Mouse (Mus musculus): ENCODE data around the gene Sertad2. TPM values are rescaled to one million over a fixed set of nuclear protein-coding genes. Genes with fewer than 3 reads are reported as not detected.

Sertad2 gene
- polyA plus RNA-seq, 1 experiment from 2014 or later = 35.2 TPM

GRCm38 (mm10) chr11:20627146-20627545, 84.1 kb downstream of the Sertad2 start:
- H3K4me1 ChIP-seq = no peaks in the 10 kb centered on the region
- H3K27me3 ChIP-seq = no peaks in the 10 kb centered on the region
- H3K4me2 ChIP-seq = no peak overlapping the region
- no peaks in the 10 kb centered on the region for H3K9me3 ChIP-seq (replicated peaks)
- no peak for ATAC-seq
- H3K27ac ChIP-seq = no peak overlapping the region
- H3K36me3 ChIP-seq (ENCODE audit: poor library complexity, severe bottlenecking) = no peaks in the 10 kb centered on the region
- no peak overlapping the region for H3K4me3 ChIP-seq
- no peak overlapping the region for H3K9ac ChIP-seq
- WGBS = 69% methylated on average over 2 of the region's 2 CpGs

GRCm38 (mm10) chr11:20628216-20628615, 85.2 kb downstream of the Sertad2 start:
- Histone ChIP-seq H3K27me3 (no peaks in the 10 kb centered on the region), H3K9ac (no peak overlapping the region), H3K27ac (no peak overlapping the region), H3K4me3 (no peak overlapping the region), H3K4me2 (no peak overlapping the region), H3K36me3 (ENCODE audit: poor library complexity, severe bottlenecking) (no peaks in the 10 kb centered on the region), H3K9me3 (replicated peaks) (no peaks in the 10 kb centered on the region), H3K4me1 (peaks cover 7% of the 10 kb centered on the region)
- ATAC-seq = no peak
- 48% methylated on average over 2 of the region's 2 CpGs for WGBS

DNA sequence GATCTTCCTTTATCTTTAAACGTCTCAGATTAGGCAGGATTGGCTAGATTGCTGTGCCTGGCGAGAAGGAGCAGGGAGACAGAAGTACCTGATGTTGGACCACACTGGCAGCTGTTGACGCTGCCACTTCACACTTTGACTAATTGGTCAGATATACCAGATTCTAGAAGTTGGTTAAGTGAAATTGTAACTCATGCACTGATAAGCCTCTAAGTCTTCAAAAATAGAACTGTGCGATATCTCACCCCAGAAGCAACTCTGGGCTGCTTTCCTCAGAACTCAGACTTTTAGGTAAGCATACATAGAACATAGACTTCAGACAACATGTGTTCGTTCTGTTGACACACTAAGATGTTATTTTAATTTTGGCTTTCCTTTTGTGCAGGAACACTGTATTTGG, 86.6 kb downstream of the Sertad2 start:
- Histone ChIP-seq H3K4me3 (no peak overlapping the region), H3K27ac (no peak overlapping the region), H3K4me1 (peaks cover 21% of the 10 kb centered on the region), H3K27me3 (no peaks in the 10 kb centered on the region), H3K4me2 (no peak overlapping the region), H3K9me3 (replicated peaks) (no peaks in the 10 kb centered on the region), H3K36me3 (ENCODE audit: poor library complexity, severe bottlenecking) (no peaks in the 10 kb centered on the region), H3K9ac (no peak overlapping the region)
- ATAC-seq = no peak
- WGBS = 90% methylated on average over 5 of the region's 5 CpGs

DNA sequence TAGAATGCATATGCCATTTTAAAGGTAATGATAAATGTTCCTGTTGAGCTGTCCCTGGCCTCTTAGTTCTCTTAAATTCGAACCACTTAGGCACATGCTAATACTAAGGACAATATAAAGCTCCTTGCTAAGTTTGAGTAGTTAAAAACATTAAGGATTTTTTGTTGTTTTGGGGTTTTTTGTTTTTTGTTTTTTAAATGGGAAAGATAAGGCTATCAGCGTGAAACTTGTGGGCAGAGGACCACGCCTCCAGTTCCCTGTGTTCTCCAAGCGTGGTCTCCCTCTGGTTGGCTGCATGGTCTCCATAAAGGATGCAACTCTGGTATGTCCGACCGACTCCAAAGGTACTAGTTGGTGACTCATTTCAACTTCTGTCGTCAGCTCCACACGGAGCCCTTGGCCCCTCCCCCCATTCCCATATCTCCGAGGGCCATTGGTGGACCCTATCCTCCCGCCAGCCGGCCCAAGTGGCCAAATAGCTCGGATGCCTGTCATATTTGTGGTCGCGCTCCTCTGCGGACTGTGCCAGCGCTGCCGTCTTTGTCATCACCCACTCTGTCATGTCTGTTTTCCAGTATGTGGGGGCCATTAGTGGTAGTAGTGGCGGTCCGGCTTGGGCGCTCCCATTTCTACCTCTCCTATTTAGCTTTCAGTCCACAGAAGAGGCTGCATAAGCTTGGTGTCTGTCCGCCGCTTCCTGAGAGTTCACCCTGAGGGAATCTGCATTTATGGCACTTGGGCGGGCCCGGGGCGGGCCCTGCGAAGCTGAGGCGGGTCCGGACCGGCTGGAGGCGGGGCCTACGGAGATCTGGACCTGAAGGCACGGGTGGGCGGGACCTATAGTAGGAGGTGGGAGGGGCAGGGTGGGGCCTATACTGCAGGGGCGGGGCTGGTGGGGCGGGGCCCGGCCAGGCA, 88.2 kb downstream of the Sertad2 start:
- H3K4me1 ChIP-seq = peaks cover 36% of the 10 kb centered on the region
- no peaks in the 10 kb centered on the region for H3K9me3 ChIP-seq (replicated peaks)
- peak overlapping the region; percentile 72 for H3K4me2 ChIP-seq
- no peaks in the 10 kb centered on the region for H3K27me3 ChIP-seq
- peak overlapping the region; percentile 88 for H3K9ac ChIP-seq
- peak overlapping the region; percentile 79 for H3K4me3 ChIP-seq
- peak overlapping the region; percentile 93 for H3K27ac ChIP-seq
- no peaks in the 10 kb centered on the region for H3K36me3 ChIP-seq (ENCODE audit: poor library complexity, severe bottlenecking)
- peak; percentile 92 for ATAC-seq
- 3% methylated on average over 33 of the region's 36 CpGs for WGBS

DNA sequence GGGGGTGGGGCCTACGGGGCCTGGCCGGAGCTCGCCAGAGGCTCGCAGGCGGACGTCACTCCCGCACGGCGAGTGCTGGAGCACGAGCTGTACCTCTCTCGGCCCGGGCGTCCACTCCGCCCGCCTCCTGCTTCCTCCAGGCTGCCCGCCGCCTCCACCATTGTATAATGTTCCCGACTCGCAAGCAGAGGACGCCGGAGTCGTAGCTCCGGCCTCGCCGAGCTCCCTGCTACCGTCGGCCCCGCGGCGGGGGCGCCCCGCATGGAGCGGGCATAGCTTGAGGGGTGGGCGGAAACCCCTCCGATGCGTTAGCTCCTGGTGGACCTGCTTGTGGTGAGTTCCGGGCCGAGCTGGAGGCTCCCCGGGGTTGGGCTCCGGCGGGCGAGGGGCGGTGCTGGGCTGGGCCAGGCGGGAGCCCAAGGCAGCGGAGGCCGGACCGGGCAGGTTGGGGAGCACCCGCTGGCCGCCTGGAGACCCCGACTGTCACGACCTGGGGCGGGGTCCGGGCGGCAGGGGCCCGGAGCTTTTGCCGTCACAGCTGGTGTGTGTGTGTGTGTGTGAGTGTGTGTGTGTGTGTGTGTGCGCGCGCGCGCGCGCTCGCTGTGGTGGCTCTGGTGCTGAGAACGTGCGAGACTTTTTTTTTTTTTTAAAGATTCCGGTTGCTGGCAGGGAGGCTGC, 89.0 kb downstream of the Sertad2 start:
- Histone ChIP-seq H3K4me2 (peak overlapping the region; percentile 72), H3K36me3 (ENCODE audit: poor library complexity, severe bottlenecking) (no peaks in the 10 kb centered on the region), H3K9me3 (replicated peaks) (no peaks in the 10 kb centered on the region), H3K27ac (peak overlapping the region; percentile 93), H3K4me3 (peak overlapping the region; percentile 79), H3K27me3 (no peaks in the 10 kb centered on the region), H3K9ac (peak overlapping the region; percentile 88), H3K4me1 (peaks cover 39% of the 10 kb centered on the region)
- 1% methylated on average over 53 of the region's 67 CpGs for WGBS
- peak; percentile 93 for ATAC-seq

DNA sequence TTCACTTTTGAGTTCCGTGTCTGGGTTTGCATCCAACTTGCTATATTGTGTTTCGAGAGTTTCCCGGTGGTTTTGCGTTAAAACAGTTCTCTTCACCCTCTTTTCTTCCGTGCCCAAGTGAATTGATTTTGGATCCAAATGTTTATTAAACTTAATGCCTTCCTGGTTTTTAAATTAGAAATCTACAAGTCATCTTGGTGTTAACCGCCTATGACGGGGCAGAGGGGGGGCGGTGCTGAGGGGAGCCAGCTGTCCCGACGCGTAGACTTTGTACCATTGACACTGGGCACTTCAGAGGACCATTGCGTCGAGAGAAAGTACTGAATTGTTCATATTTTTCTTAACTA, 89.5 kb downstream of the Sertad2 start:
- Histone ChIP-seq H3K9ac (peak overlapping the region; percentile 88), H3K36me3 (ENCODE audit: poor library complexity, severe bottlenecking) (no peaks in the 10 kb centered on the region), H3K27me3 (no peaks in the 10 kb centered on the region), H3K4me1 (peaks cover 39% of the 10 kb centered on the region), H3K4me2 (peak overlapping the region; percentile 72), H3K27ac (peak overlapping the region; percentile 93; the same call in 1 of the 2 replicates), H3K4me3 (peak overlapping the region; percentile 79), H3K9me3 (replicated peaks) (no peaks in the 10 kb centered on the region)
- WGBS = under 1% methylated on average over 13 of the region's 13 CpGs
- no peak for ATAC-seq

DNA sequence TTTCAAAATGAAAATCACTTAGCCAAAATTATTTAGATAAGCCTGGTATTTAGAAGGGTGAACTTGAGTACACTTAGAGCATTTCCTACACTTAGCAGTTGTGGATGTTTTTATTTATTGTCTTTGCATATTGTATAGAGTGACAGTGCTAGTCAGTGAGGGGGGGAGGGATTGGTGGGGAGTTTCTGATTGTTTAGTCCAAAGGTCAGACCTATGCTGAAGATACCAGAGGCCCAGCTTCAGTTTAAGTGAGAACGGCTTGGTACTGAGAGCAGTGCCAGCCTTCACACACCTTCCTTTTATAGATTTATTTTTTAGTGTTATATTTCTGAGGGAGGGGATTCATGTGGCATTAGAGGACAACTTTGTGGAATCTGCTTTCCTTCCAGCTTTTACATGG, 91.5 kb downstream of the Sertad2 start:
- no peaks in the 10 kb centered on the region for H3K9me3 ChIP-seq (replicated peaks)
- H3K27me3 ChIP-seq = no peaks in the 10 kb centered on the region
- no peak for ATAC-seq
- H3K36me3 ChIP-seq (ENCODE audit: poor library complexity, severe bottlenecking) = no peaks in the 10 kb centered on the region
- H3K9ac ChIP-seq = no peak overlapping the region
- H3K4me1 ChIP-seq = peaks cover 46% of the 10 kb centered on the region
- H3K27ac ChIP-seq = no peak overlapping the region
- no peak overlapping the region for H3K4me2 ChIP-seq
- WGBS = 70% methylated on average over 1 of the region's 1 CpGs
- no peak overlapping the region for H3K4me3 ChIP-seq

DNA sequence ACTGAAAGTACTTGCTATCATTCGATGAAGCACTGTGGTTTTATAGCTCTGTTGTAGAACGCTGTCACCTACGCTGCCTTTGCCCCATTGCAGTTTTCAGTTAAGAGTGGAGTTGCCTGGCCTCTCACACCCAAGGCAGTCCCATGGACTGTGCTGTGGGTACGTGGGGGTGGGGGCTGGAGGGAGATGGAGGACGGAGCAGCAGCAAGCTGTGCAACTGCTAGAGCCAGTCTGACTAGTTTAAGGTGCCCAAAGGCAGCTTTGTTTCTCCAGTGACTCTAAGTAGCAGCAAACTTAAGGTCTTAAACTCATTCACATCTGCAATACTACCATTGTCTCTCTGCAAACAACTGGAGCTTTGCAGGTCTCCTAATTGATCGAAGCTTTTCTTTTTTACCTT, 92.6 kb downstream of the Sertad2 start:
- peaks cover 57% of the 10 kb centered on the region for H3K4me1 ChIP-seq
- no peak overlapping the region for H3K4me3 ChIP-seq
- H3K27me3 ChIP-seq = no peaks in the 10 kb centered on the region
- peak overlapping the region; percentile 40 for H3K9ac ChIP-seq
- peak overlapping the region; percentile 35; the same call in 1 of the 2 replicates for H3K27ac ChIP-seq
- ATAC-seq = no peak
- no peaks in the 10 kb centered on the region for H3K9me3 ChIP-seq (replicated peaks)
- 10% methylated on average over 6 of the region's 6 CpGs for WGBS
- peak overlapping the region; percentile 32 for H3K4me2 ChIP-seq
- no peaks in the 10 kb centered on the region for H3K36me3 ChIP-seq (ENCODE audit: poor library complexity, severe bottlenecking)

- no peak for ATAC-seq
- Histone ChIP-seq H3K4me1 (peaks cover 62% of the 10 kb centered on the region), H3K27me3 (no peaks in the 10 kb centered on the region), H3K27ac (0 out of 2 replicates have a peak overlapping the region, but pooled peaks have one; percentile 36), H3K36me3 (ENCODE audit: poor library complexity, severe bottlenecking) (no peaks in the 10 kb centered on the region), H3K4me2 (no peak overlapping the region), H3K4me3 (no peak overlapping the region), H3K9ac (0 out of 2 replicates have a peak overlapping the region, but pooled peaks have one; percentile 40), H3K9me3 (replicated peaks) (no peaks in the 10 kb centered on the region)
- 42% methylated on average over 4 of the region's 4 CpGs for WGBS
These were observed 93.1 kb downstream of the Sertad2 start for GRCm38 (mm10) chr11:20636114-20636513.

- H3K27ac ChIP-seq = no peak overlapping the region
- H3K4me3 ChIP-seq = no peak overlapping the region
- H3K9me3 ChIP-seq (replicated peaks) = no peaks in the 10 kb centered on the region
- H3K4me1 ChIP-seq = peaks cover 67% of the 10 kb centered on the region
- no peak overlapping the region for H3K9ac ChIP-seq
- no peak for ATAC-seq
- no peaks in the 10 kb centered on the region for H3K36me3 ChIP-seq (ENCODE audit: poor library complexity, severe bottlenecking)
- no peak overlapping the region for H3K4me2 ChIP-seq
- H3K27me3 ChIP-seq = no peaks in the 10 kb centered on the region
These were observed 94.0 kb downstream of the Sertad2 start for GRCm38 (mm10) chr11:20637060-20637459.

DNA sequence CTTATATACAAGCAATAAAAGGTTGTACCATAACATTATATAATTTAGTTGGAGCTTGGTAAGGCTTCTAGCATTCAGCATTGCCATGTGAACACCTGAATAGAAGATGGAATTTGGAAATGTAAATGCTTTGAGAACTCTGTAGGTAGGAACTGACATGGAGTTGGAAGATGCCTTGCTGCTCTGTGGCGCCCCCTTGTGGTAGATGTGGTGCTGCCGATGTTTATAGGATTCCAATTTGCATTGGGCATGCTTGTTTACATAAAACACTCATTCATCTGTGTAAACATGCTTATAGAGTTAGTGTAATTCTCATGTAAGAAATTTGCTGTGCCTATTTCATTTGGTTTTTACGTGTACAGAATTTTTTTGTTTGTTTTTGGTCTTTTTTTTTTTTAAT, 95.8 kb downstream of the Sertad2 start:
- Histone ChIP-seq H3K9ac (no peak overlapping the region), H3K4me2 (no peak overlapping the region), H3K4me1 (peaks cover 58% of the 10 kb centered on the region), H3K27me3 (no peaks in the 10 kb centered on the region), H3K4me3 (no peak overlapping the region), H3K27ac (no peak overlapping the region), H3K36me3 (ENCODE audit: poor library complexity, severe bottlenecking) (no peaks in the 10 kb centered on the region), H3K9me3 (replicated peaks) (no peaks in the 10 kb centered on the region)
- 24% methylated on average over 3 of the region's 3 CpGs for WGBS
- no peak for ATAC-seq

DNA sequence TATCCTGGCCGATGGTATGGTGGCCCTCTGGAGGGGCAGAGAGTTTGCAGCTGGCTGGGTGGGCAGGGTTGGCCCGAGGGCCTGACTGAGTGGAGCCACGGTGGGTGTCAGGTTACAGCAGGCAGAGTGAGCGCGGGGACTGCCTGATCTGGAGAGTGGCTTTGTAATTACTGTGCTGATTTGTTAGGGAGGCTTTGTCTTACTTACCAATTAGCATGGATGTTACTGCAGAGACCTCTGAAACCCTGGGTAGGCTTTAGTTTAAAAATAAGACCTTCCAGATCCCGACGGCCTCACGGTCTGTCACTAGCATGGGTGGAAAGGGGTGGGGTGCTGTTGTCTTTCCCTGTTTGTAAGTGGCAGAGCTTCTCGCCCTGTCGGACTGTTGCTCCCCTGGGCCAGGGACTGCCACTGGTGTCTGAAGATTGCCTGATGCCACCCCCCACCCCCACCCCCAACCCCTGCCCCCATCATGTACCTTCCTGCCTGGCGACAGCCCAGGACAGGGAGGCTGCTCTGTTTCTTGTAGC, 96.9 kb downstream of the Sertad2 start:
- ATAC-seq = peak; percentile 95
- Histone ChIP-seq H3K9me3 (replicated peaks) (no peaks in the 10 kb centered on the region), H3K27ac (peak overlapping the region; percentile 87), H3K4me2 (peak overlapping the region; percentile 53), H3K4me1 (peaks cover 58% of the 10 kb centered on the region), H3K36me3 (ENCODE audit: poor library complexity, severe bottlenecking) (no peaks in the 10 kb centered on the region), H3K4me3 (peak overlapping the region; percentile 17), H3K27me3 (no peaks in the 10 kb centered on the region), H3K9ac (peak overlapping the region; percentile 56)
- 1% methylated on average over 11 of the region's 11 CpGs for WGBS

Data from forebrain, embryonic 13.5 days (tissue).